Mouse (Mus musculus) megakaryocyte, embryonic 14.5 days (primary cell): ENCODE measurements around the gene Uts2.

Experiments used
- FLI1 ChIP-seq: IDR thresholded peaks from 2 replicates; pipeline ENCODE4 v1.6.1; 2012; ENCODE audit warnings: low read length, inconsistent platforms, mixed read lengths
- GATA1 ChIP-seq: IDR thresholded peaks from 3 replicates; pipeline ENCODE4 v1.6.1; 2012; ENCODE audit warnings: mixed read lengths, low read length, inconsistent platforms, borderline replicate concordance

- TF ChIP-seq GATA1, result no peak
- no peak for TF ChIP-seq FLI1
These were observed 21.8 kb upstream of the Uts2 start for GRCm38 (mm10) chr4:150975145-150975544.
